Mouse (Mus musculus) hindbrain, embryonic 10.5 days (tissue): ENCODE measurements around the gene Ssbp2. TPM values are rescaled to one million over a fixed set of nuclear protein-coding genes. Genes with fewer than 3 reads are reported as not detected.

Source experiments
- DNase-seq: peaks from one replicate; pipeline ENCODE4 v3.0.0-alpha.2; 2017; ENCODE audit warnings: low spot score
- H3K27ac ChIP-seq: fragments of 300-500 bp; sonication (generic); 2 replicates; pipeline ENCODE4 v1.5.1; 2016; ENCODE audit warnings: mild to moderate bottlenecking, moderate library complexity
- H3K27me3 ChIP-seq: fragments of 300-500 bp; sonication (generic); 2 replicates; pipeline ENCODE4 v1.6.1; 2016; ENCODE audit warnings: mild to moderate bottlenecking; ENCODE audit not compliant: poor library complexity, insufficient read depth, severe bottlenecking
- H3K36me3 ChIP-seq: fragments of 300-500 bp; sonication (generic); 2 replicates; pipeline ENCODE4 v1.6.1; 2016; ENCODE audit warnings: mild to moderate bottlenecking, moderate library complexity
- H3K4me1 ChIP-seq: fragments of 300-500 bp; sonication (generic); replicated peaks from 2 replicates; pipeline ENCODE4 v1.6.1; 2016; ENCODE audit warnings: mild to moderate bottlenecking
- H3K4me3 ChIP-seq: fragments of 300-500 bp; sonication (generic); 2 replicates; pipeline ENCODE4 v1.5.1; 2016; ENCODE audit warnings: mild to moderate bottlenecking, moderate library complexity
- H3K9me3 ChIP-seq: fragments of 300-500 bp; sonication (generic); 2 replicates; pipeline ENCODE4 v1.6.1; 2016; ENCODE audit warnings: mild to moderate bottlenecking, moderate library complexity
- WGBS: fragments of 180-500 bp; shearing (Covaris S2); methylation state at CpG from one replicate; pipeline ENCODE4 v1.1.7; 2016; 5-methylcytosine and 5-hydroxymethylcytosine counted together
- polyA plus RNA-seq: library from polyadenylated mRNA; unstranded; fragments of >200 nt; fragmentation: Nextera tagmentation; extraction: Ambion mirVana; gene quantifications from 2 replicates; pipeline ENCODE4 v1.2.1, GENCODE M21; 2016

The Ssbp2 gene
- polyA plus RNA-seq, 1 experiment from 2014 or later = 137 TPM

GRCm38 (mm10) chr13:91465002-91465715, 5.1 kb downstream of the Ssbp2 start:
- no peaks in the 10 kb centered on the region for H3K9me3 ChIP-seq
- H3K4me1 ChIP-seq = peaks cover 21% of the 10 kb centered on the region
- DNase-seq = no peak
- H3K36me3 ChIP-seq = no peaks in the 10 kb centered on the region
- WGBS = 81% methylated on average over 8 of the region's 8 CpGs
- no peak overlapping the region for H3K27ac ChIP-seq
- no peak overlapping the region for H3K4me3 ChIP-seq
- no peaks in the 10 kb centered on the region for H3K27me3 ChIP-seq

GRCm38 (mm10) chr13:91471566-91471965, 11.5 kb downstream of the Ssbp2 start:
- Histone ChIP-seq H3K36me3 (no peaks in the 10 kb centered on the region), H3K27me3 (no peaks in the 10 kb centered on the region), H3K27ac (no peak overlapping the region), H3K4me3 (no peak overlapping the region), H3K4me1 (no peaks in the 10 kb centered on the region), H3K9me3 (no peaks in the 10 kb centered on the region)
- 90% methylated on average over 2 of the region's 2 CpGs for WGBS
- DNase-seq = no peak

DNA sequence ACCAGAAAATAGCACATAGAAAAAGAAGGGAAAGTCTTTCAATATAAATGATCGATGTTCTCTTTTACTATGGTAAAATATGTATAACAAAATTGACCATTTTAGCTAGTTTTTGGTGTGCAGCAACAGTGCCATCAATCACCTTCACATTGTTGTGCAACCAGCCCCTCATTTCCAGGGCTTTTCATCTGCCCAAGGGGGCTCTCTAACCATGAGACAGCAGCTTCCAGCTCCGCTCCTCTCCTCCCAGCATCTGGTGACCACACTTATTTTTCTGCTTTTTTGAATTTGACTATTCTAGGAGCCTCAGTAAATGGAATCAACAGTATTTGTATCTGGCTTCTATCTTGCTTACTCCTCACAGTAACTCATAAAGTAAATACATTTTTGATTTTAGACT, 11.9 kb downstream of the Ssbp2 start:
- DNase-seq = no peak
- Histone ChIP-seq H3K4me1 (no peaks in the 10 kb centered on the region), H3K9me3 (no peaks in the 10 kb centered on the region), H3K27me3 (no peaks in the 10 kb centered on the region), H3K36me3 (no peaks in the 10 kb centered on the region), H3K4me3 (no peak overlapping the region), H3K27ac (no peak overlapping the region)
- WGBS = 93% methylated on average over 2 of the region's 2 CpGs

DNA sequence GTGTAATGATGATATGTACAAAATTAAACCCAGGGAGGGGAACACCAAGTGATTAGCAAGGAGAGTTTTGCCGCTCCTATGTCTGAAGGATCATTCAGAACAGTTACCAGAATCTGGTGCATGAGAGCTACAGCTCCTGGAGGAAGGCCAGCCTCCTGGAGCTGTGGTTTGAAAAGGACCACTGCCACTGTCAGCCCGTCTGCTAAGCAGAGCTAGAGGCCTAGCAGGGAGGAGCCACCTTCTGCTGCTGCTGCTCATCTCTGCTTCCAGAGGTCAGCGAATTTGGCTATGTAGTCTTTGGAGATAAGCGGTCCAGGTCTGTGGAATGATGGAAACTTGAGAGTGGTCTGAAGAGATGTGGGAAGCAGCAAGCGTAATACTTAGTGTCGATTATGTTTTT, 13.4 kb downstream of the Ssbp2 start:
- WGBS = 77% methylated on average over 6 of the region's 6 CpGs
- Histone ChIP-seq H3K27ac (no peak overlapping the region), H3K4me3 (no peak overlapping the region), H3K9me3 (no peaks in the 10 kb centered on the region), H3K36me3 (no peaks in the 10 kb centered on the region), H3K27me3 (no peaks in the 10 kb centered on the region), H3K4me1 (no peaks in the 10 kb centered on the region)
- no peak for DNase-seq

GRCm38 (mm10) chr13:91474027-91474426, 13.9 kb downstream of the Ssbp2 start:
- H3K9me3 ChIP-seq = no peaks in the 10 kb centered on the region
- no peaks in the 10 kb centered on the region for H3K36me3 ChIP-seq
- 54% methylated on average over 1 of the region's 1 CpGs for WGBS
- H3K27ac ChIP-seq = no peak overlapping the region
- DNase-seq = no peak
- H3K4me1 ChIP-seq = no peaks in the 10 kb centered on the region
- no peak overlapping the region for H3K4me3 ChIP-seq
- H3K27me3 ChIP-seq = no peaks in the 10 kb centered on the region

- Histone ChIP-seq H3K27ac (no peak overlapping the region), H3K4me1 (no peaks in the 10 kb centered on the region), H3K4me3 (no peak overlapping the region), H3K36me3 (peaks cover 6% of the 10 kb centered on the region; the same call in 1 of the 2 replicates), H3K27me3 (no peaks in the 10 kb centered on the region), H3K9me3 (no peaks in the 10 kb centered on the region)
- no peak for DNase-seq
These were observed 15.8 kb downstream of the Ssbp2 start for GRCm38 (mm10) chr13:91475888-91476287.

GRCm38 (mm10) chr13:91476596-91477100, 16.6 kb downstream of the Ssbp2 start:
- H3K27me3 ChIP-seq = no peaks in the 10 kb centered on the region
- H3K4me1 ChIP-seq = no peaks in the 10 kb centered on the region
- H3K36me3 ChIP-seq = peaks cover 6% of the 10 kb centered on the region; the same call in 1 of the 2 replicates
- no peak for DNase-seq
- H3K27ac ChIP-seq = no peak overlapping the region
- WGBS = 92% methylated on average over 1 of the region's 1 CpGs
- H3K4me3 ChIP-seq = no peak overlapping the region
- no peaks in the 10 kb centered on the region for H3K9me3 ChIP-seq

DNA sequence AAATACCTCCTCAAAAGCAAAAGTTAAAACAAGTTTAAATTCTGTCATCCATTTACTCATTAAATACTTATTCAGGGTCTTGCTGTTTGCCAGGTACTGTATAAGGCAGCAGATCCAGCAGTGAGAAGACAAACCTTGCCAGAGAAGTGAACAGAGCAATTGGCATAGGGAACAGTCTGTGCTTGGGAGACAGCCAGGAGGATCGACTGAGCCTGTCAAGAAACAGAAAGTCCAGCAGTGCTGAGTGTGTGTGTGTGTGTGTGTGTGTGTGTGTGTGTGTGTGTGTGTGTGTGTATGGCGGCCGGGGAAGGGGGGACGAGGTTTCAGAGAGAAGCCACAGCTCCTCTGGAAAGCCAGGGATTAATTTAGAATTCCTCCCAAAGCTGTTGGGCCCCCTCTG, 17.9 kb downstream of the Ssbp2 start:
- no peak overlapping the region for H3K27ac ChIP-seq
- 46% methylated on average over 3 of the region's 4 CpGs for WGBS
- H3K4me3 ChIP-seq = no peak overlapping the region
- no peaks in the 10 kb centered on the region for H3K4me1 ChIP-seq
- no peaks in the 10 kb centered on the region for H3K27me3 ChIP-seq
- DNase-seq = no peak
- peaks cover 6% of the 10 kb centered on the region; the same call in 1 of the 2 replicates for H3K36me3 ChIP-seq
- H3K9me3 ChIP-seq = no peaks in the 10 kb centered on the region

GRCm38 (mm10) chr13:91484303-91484702, 24.2 kb downstream of the Ssbp2 start:
- peaks cover 6% of the 10 kb centered on the region; the same call in 1 of the 2 replicates for H3K36me3 ChIP-seq
- H3K4me1 ChIP-seq = no peaks in the 10 kb centered on the region
- no peak overlapping the region for H3K27ac ChIP-seq
- no peaks in the 10 kb centered on the region for H3K27me3 ChIP-seq
- 95% methylated on average over 1 of the region's 1 CpGs for WGBS
- H3K4me3 ChIP-seq = no peak overlapping the region
- DNase-seq = no peak
- no peaks in the 10 kb centered on the region for H3K9me3 ChIP-seq

DNA sequence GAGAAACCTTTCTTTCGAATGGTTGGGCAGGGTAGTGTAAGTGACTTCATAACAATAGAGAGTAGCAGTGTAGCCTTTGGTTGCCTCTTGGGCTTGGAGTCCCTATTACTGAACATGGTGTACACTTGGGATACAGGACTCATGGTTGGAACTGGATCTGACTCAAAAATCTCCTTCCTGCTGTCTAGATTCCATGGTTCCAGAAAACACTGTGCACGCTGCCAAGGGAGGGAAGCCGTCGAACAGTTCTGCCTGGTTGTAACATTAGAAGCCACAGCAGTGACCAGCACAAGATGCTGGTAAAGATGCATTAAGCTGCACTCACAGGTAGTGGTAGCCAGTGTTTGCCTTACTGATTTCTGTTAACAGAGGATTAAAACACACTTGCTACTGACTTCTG, 32.0 kb downstream of the Ssbp2 start:
- no peaks in the 10 kb centered on the region for H3K9me3 ChIP-seq
- no peak for DNase-seq
- 88% methylated on average over 4 of the region's 4 CpGs for WGBS
- H3K27me3 ChIP-seq = no peaks in the 10 kb centered on the region
- peaks cover 13% of the 10 kb centered on the region for H3K36me3 ChIP-seq
- H3K27ac ChIP-seq = no peak overlapping the region
- no peak overlapping the region for H3K4me3 ChIP-seq
- H3K4me1 ChIP-seq = no peaks in the 10 kb centered on the region

GRCm38 (mm10) chr13:91497055-91497454, 37.0 kb downstream of the Ssbp2 start:
- H3K4me1 ChIP-seq = no peaks in the 10 kb centered on the region
- no peaks in the 10 kb centered on the region for H3K9me3 ChIP-seq
- no peaks in the 10 kb centered on the region for H3K27me3 ChIP-seq
- H3K4me3 ChIP-seq = no peak overlapping the region
- DNase-seq = no peak
- H3K36me3 ChIP-seq = peaks cover 26% of the 10 kb centered on the region
- 81% methylated on average over 3 of the region's 3 CpGs for WGBS
- H3K27ac ChIP-seq = no peak overlapping the region

DNA sequence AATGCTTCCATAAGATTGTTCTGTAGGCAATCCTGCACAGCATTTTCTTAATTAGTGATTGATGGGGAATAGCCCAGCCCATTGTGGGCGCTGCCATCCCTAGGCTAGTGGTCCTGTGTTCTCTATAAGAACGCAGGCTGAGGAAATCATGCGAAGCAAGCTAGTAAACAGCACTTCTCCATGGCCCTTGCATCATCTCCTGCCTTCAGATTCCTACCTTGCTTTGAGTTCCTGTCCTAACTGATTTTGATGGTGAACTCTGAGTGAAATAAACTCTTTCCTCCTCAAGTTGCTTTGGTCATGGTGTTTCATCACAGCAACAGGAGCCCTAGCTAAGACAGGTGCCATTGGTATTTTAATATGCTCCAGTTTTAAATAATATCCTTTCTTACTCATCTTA, 41.7 kb downstream of the Ssbp2 start:
- Histone ChIP-seq H3K9me3 (no peaks in the 10 kb centered on the region), H3K27me3 (no peaks in the 10 kb centered on the region), H3K4me3 (no peak overlapping the region), H3K27ac (no peak overlapping the region), H3K36me3 (peaks cover 17% of the 10 kb centered on the region), H3K4me1 (no peaks in the 10 kb centered on the region)
- WGBS = 93% methylated on average over 3 of the region's 3 CpGs
- DNase-seq = no peak

DNA sequence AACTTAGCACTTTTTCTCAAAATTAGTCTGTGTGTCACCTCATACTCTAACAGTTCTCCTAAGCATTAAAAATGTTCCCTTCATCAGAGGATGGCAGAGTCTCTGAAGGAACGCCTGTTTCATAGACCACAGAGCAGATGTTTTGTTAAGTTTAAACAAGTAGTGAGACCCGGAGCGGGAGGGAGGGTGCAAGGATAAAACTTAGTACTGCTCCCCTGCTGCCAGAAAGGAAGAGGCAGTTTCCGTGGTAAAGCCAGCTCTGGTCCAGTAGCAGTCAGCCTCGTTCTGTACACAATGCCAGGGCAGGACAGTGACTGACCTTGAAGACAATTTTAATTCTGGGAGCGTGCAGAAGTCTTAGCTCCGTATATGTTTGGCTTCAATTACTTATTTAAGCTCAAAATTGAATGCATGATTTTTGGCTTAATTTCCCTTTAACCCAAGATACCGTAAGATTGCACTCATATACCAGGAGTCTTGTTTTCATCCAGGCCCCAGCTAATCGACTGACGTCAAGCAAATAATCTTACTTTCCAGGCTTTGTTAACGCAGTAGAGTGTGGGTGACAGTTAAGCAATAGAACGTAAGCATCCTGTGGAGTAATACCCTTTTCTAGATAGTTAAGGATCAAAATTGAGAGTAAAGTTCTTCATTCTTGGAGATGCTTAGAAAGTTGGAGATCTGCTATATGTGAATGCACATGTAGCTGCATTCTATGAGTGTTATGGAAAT, 42.7 kb downstream of the Ssbp2 start:
- Histone ChIP-seq H3K4me3 (no peak overlapping the region), H3K27ac (no peak overlapping the region), H3K9me3 (no peaks in the 10 kb centered on the region), H3K36me3 (peaks cover 13% of the 10 kb centered on the region), H3K27me3 (no peaks in the 10 kb centered on the region), H3K4me1 (no peaks in the 10 kb centered on the region)
- WGBS = 85% methylated on average over 12 of the region's 12 CpGs
- DNase-seq = no peak
